Mouse (Mus musculus) adrenal gland (tissue): Measurements from ENCODE around the gene ccdc198.

Experiments
- intact Hi-C: fragments of 180-260 bp; cut with DNase I; formaldehyde crosslinking; loops from one replicate; pipeline ENCODE4 v1.15.1; 2025

Gene ccdc198

DNA sequence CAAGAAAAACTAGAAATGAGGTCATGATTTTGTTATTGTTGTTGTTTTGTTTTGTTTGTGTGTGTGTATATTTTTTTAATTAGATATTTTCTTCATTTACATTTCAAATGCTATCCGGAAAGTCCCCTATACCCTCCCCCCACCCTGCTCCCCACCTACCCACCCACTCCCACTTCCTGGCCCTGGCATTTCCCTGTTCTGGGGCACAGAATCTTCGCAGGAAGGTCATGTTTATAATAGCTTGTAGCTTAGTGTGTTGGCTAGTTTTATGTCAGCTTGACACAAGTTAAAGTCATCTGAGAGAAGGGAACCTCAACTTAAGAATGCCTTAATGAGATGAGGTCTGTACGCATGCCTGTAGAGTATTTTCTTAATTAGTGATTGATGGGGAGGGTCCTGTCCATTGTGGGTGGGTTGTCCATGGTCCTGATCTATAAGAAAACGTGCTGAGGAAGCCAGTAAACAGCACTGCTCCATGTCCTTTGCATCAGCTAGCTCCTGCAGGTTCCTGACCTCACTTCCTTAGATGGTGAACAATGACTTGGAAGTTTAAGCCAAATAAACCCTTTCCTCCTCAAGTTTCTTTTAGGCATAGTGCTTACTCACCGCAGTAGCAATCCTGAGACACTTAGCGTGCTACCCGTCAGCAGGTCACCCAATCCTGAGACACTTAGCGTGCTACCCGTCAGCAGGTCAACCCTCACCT, 44.0 kb downstream of the ccdc198 start:
- intact Hi-C loops: no loop called here

GRCm38 (mm10) chr14:49197031-49197527, 48.2 kb downstream of the ccdc198 start:
- intact Hi-C loops: no loop called here

- intact Hi-C loops: no loop called here
These were observed 59.0 kb downstream of the ccdc198 start for GRCm38 (mm10) chr14:49186270-49186669.

DNA sequence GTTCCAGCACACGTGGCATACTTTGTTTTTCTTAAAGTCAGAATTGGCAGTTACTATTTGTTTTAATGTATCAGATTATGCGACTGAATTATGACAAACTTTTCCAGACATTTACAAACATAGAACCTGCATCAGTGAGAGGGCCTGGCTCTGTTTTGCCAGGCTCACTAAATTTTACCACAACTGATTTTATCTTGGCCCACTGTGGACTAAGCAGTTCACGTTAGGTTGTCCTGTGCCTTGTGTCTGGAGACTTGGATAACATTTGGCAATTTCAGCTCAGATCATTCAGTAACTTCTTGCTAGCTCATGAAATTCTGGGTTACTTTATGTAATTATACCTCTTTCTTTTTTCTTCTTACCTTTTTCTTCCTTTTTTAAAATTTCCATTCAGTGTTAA, 65.5 kb downstream of the ccdc198 start:
- intact Hi-C loops: no loop called here

DNA sequence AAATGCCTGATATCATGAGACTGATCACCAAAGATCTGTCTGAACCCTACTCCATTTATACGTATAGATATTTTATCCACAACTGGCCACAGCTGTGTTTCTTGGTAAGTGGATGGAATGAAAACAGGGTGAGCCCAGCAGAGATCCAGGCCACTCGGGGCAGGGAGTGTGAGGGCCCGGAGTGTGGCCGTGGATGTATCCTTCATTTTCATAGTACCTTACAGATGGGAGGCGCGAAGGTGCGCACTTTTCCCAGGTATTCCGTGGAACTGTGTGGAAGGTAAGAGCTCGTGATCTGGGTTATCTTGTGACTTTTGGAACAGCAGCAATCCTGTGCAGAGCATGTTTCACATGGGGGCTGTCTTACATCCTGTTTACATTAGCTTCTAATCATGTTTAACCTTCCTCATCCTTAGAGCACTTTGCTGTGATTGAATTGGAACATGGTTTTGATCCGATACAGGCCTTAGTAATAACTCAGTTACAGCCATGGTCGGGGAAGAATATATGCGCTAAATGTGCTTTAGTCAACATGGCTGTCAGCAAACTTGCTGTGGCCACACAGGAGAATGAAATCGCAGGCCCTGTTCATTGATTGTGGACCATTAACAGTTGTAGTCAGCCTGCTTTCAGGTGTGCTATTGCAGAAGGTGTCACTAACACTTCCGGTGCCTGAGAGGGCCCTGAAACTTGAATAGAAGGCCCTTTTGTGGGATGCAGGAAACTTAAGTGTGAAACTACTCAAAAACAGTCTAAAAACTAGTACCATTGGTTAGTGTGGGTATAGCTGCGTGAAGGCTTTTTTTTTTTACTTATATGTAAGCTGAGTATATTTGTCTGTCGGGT, 71.8 kb downstream of the ccdc198 start:
- intact Hi-C loops: no loop called here

DNA sequence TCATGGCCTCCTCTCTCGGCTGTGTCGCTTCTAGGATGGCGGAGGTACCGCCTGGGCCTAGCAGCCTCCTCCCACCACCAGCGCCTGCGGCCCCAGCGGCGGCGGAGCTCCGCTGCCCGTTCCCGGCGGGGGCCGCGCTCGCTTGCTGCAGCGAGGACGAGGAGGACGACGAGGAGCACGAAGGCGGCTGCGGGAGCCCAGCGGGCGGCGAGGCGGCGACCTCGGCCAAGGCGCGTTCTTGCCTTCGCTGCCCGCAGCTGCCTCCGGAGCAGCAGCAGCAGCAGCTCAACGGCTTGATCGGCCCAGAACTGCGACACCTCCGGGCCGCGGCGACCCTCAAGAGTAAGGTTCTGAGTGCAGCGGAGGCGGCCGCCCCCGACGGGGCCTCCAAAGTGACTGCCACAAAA, 72.7 kb downstream of the ccdc198 start:
- intact Hi-C loops: no loop called here

- intact Hi-C loops: no loop called here
These were observed 73.2 kb downstream of the ccdc198 start, which contains the start of gene Naa30 for GRCm38 (mm10) chr14:49171867-49172581. TSS of gene Naa30 (plus strand) at chr14:49172226.

DNA sequence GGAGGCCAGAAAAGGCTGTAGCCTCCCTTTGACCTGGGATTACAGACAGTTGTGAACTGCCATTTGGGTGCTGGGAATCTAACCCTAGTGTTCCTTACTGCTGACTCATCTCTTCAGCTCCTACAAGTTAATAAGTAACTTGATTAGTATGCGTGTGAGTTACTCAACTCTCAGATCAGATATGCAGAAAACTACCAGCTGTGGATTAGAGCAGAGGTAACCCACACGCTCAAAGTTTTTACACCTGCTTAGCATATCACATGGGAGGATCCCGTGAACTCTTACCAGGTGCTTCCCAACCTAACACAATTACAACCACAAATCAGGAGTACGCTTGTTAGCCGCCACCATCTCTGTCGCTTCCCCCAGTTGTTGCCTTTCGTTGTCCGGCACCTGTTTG, 74.0 kb downstream of the ccdc198 start:
- intact Hi-C loops: no loop called here
